Mouse (Mus musculus) embryonic facial prominence, embryonic 12.5 days (tissue): ENCODE results near the gene Ccdc57. TPM values are rescaled to one million over a fixed set of nuclear protein-coding genes. Genes with fewer than 3 reads are reported as not detected.
A peak's percentile ranks its signal among the peaks of the same experiment; 100 is the strongest.

Source experiments
- ATAC-seq: fragments of 200-750 bp; cut with Nextera tagmentation; 2 replicates; pipeline ENCODE4 v1.8.0; 2017; ENCODE audit not compliant: insufficient number of reproducible peaks, insufficient read depth, low FRiP score, low TSS enrichment
- H3K27ac ChIP-seq: fragments of 300-500 bp; sonication (generic); 2 replicates; pipeline ENCODE4 v1.5.1; 2016; ENCODE audit warnings: mild to moderate bottlenecking
- H3K27me3 ChIP-seq: fragments of 300-500 bp; sonication (generic); 2 replicates; pipeline ENCODE4 v1.6.1; 2016; ENCODE audit warnings: mild to moderate bottlenecking, moderate library complexity
- H3K36me3 ChIP-seq: fragments of 300-500 bp; sonication (generic); 2 replicates; pipeline ENCODE4 v1.6.1; 2016; ENCODE audit warnings: mild to moderate bottlenecking
- H3K4me1 ChIP-seq: fragments of 300-500 bp; sonication (generic); 2 replicates; pipeline ENCODE4 v1.6.1; 2016
- H3K4me2 ChIP-seq: fragments of 300-500 bp; sonication (generic); replicated peaks from 2 replicates; pipeline ENCODE4 v1.6.1; 2016; ENCODE audit warnings: mild to moderate bottlenecking, moderate library complexity
- H3K4me3 ChIP-seq: fragments of 300-500 bp; sonication (generic); 2 replicates; pipeline ENCODE4 v1.5.1; 2016; ENCODE audit warnings: mild to moderate bottlenecking
- H3K9ac ChIP-seq: fragments of 300-500 bp; sonication (generic); 2 replicates; pipeline ENCODE4 v1.6.1; 2016; ENCODE audit warnings: mild to moderate bottlenecking, moderate library complexity
- H3K9me3 ChIP-seq: fragments of 300-500 bp; sonication (generic); 2 replicates; pipeline ENCODE4 v1.6.1; 2016; ENCODE audit warnings: mild to moderate bottlenecking, moderate library complexity
- WGBS: fragments of 180-500 bp; shearing (Covaris S2); methylation state at CpG from one replicate; pipeline ENCODE4 v1.1.7; 2016; 5-methylcytosine and 5-hydroxymethylcytosine counted together
- polyA plus RNA-seq: library from polyadenylated mRNA; unstranded; fragments of >200 nt; fragmentation: Nextera tagmentation; extraction: Ambion mirVana; gene quantifications from 2 replicates; pipeline ENCODE4 v1.2.1, GENCODE M21; 2016

The Ccdc57 gene
- polyA plus RNA-seq, 1 experiment from 2014 or later = 7.5 TPM

GRCm38 (mm10) chr11:120950281-120951202 lies 17.9 kb upstream of the Ccdc57 start:
- peaks cover 18% of the 10 kb centered on the region for H3K4me1 ChIP-seq
- peak overlapping the region; percentile 58 for H3K4me2 ChIP-seq
- ATAC-seq = peak; percentile 69
- 2% methylated on average over 39 of the region's 39 CpGs for WGBS
- H3K4me3 ChIP-seq = peak overlapping the region; percentile 48
- no peaks in the 10 kb centered on the region for H3K9me3 ChIP-seq
- H3K27me3 ChIP-seq = peaks cover 24% of the 10 kb centered on the region
- H3K36me3 ChIP-seq = peaks cover 16% of the 10 kb centered on the region
- H3K9ac ChIP-seq = peak overlapping the region; percentile 64
- peak overlapping the region; percentile 72 for H3K27ac ChIP-seq

DNA sequence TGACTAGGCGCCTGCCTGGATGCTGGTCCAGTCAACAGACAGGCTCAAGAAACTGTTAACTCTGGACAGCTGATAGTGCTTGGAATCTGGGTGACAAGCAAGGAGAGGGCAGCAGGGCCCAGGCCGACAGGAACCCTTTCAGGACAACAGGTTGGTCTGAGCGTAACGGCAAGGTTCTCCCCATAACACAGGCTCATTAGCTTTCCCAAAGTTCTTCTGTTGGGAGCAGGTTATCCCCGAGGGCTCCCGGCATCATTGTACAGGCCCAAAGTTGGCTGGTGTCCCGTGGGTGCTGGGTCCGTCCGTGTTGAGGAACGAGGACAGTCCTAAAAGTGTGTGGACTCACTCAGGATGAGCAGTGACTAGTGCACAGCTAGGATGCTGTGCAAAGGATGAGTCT lies 17.2 kb upstream of the Ccdc57 start:
- no peaks in the 10 kb centered on the region for H3K9me3 ChIP-seq
- peaks cover 24% of the 10 kb centered on the region for H3K27me3 ChIP-seq
- peak overlapping the region; percentile 58 for H3K4me2 ChIP-seq
- H3K27ac ChIP-seq = no peak overlapping the region
- peaks cover 9% of the 10 kb centered on the region; the same call in 1 of the 2 replicates for H3K36me3 ChIP-seq
- peaks cover 18% of the 10 kb centered on the region for H3K4me1 ChIP-seq
- peak overlapping the region; percentile 48 for H3K4me3 ChIP-seq
- H3K9ac ChIP-seq = peak overlapping the region; percentile 64
- ATAC-seq = no peak
- 11% methylated on average over 10 of the region's 10 CpGs for WGBS

DNA sequence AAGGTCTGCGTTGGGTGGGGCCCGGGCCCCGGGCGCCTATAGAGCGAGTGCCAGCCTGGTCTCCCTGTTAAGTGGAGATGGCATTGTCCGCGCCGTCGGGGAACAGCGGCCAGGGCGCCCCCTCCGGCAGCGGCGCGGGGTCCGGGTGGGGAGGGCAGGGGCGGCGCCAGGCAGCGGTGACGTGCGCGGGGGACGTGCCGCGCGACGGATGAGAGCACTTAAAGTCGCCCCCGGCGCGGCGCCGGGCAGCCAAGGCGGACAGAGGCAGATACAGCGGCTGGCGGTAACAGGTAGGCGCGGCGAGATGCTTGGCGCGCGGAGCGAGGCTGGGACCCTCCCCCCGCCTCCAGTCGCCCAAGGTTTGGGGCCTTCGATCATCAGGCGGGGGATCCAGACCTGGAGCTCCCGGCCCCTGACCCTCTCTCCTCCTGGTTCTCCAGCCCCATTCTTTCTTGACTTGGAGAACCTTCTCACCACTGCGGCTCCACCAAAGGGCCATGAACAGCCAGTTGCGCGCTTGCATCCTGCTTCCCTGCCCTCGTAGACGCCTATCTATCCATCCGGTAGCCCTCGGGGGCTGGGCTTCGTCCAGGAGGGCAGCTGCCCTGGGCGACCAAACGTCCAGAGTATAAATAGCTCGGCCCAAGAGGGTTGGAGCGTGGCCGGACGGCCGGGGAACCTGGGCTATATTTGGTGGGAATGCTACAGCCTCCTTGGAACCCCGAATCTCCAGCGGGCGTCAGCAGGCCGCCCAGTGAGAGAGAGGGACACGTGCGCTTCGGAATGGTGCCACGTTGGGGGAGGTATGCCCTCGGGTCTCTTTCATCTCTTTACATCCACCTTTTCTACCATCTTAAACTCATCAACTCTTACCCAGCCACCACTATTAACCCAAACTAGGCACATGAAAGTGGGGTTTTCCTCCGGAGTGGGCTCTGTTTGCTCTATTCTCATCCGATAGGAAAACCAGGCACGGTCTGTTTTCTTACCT lies 16.5 kb upstream of the Ccdc57 start:
- H3K4me2 ChIP-seq = peak overlapping the region; percentile 58
- no peak for ATAC-seq
- H3K27me3 ChIP-seq = peaks cover 24% of the 10 kb centered on the region
- WGBS = 2% methylated on average over 69 of the region's 75 CpGs
- H3K9ac ChIP-seq = peak overlapping the region; percentile 64
- peak overlapping the region; percentile 25; the same call in 1 of the 2 replicates for H3K27ac ChIP-seq
- H3K4me1 ChIP-seq = peaks cover 18% of the 10 kb centered on the region
- H3K4me3 ChIP-seq = peak overlapping the region; percentile 48
- H3K9me3 ChIP-seq = no peaks in the 10 kb centered on the region
- H3K36me3 ChIP-seq = peaks cover 3% of the 10 kb centered on the region; the same call in 1 of the 2 replicates

DNA sequence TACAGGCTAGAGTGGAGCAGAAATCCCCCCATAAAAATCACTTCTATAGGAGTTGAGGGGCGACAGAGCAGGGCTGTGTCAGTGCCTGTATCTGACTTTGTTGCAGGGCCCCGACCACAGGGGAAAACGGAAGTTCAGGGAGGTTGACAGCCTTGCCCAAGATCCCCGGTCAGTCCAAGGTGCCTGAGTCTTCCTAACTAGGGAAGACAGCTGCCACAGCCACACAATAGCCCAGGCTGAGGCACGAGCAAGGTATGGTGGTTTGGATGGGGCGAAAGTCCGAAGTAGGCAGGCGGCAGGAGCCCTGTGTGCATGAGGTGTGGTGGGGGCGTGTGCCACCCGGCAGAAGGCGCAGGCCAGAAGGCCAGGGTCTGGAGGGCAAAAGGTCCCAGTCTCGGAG lies 15.7 kb upstream of the Ccdc57 start, which contains the start of gene Slc16a3:
Slc16a3 (plus strand) TSS at position 153 of the 400 bp plus-strand sequence.
- Histone ChIP-seq H3K4me3 (peak within 1 kb of the TSS; percentile 48), H3K9me3 (no peaks in the 10 kb centered on the region), H3K27ac (peak within 1 kb of the TSS; percentile 25; the same call in 1 of the 2 replicates), H3K9ac (peak within 1 kb of the TSS; percentile 64), H3K27me3 (peaks cover 24% of the 10 kb centered on the region), H3K4me1 (peaks cover 18% of the 10 kb centered on the region), H3K4me2 (peak within 1 kb of the TSS; percentile 58), H3K36me3 (no peaks in the 10 kb centered on the region)
- no peak for ATAC-seq
- WGBS = 34% methylated on average over 12 of the region's 12 CpGs

- no peak overlapping the region for H3K4me3 ChIP-seq
- H3K27ac ChIP-seq = no peak overlapping the region
- H3K4me1 ChIP-seq = peaks cover 7% of the 10 kb centered on the region
- no peaks in the 10 kb centered on the region for H3K36me3 ChIP-seq
- H3K27me3 ChIP-seq = peaks cover 24% of the 10 kb centered on the region
- no peak for ATAC-seq
- no peak overlapping the region for H3K4me2 ChIP-seq
- 94% methylated on average over 5 of the region's 5 CpGs for WGBS
- H3K9ac ChIP-seq = no peak overlapping the region
- no peaks in the 10 kb centered on the region for H3K9me3 ChIP-seq
Measured at GRCm38 (mm10) chr11:120945926-120946325, 13.3 kb upstream of the Ccdc57 start.

DNA sequence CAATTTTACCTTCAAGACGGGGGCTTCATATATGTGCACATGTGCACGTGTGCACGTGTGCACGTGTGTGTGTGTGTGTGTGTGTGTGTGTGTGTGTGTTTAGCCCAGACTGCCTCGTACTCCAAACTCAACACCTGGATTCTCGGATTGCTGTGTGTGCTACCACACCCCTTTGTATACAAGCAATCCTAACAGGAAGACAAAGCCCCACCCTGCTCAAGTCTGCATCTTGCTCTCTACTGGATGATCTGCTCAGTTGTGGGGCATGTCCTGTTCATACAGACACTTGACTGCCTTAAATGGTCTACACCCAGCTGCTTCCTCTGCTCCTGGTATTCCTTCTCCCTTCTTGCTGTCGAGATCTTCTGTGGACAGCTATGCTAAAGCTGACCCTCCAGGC lies 12.6 kb upstream of the Ccdc57 start:
- Histone ChIP-seq H3K4me3 (no peak overlapping the region), H3K4me2 (no peak overlapping the region), H3K9ac (no peak overlapping the region), H3K4me1 (peaks cover 4% of the 10 kb centered on the region), H3K36me3 (no peaks in the 10 kb centered on the region), H3K9me3 (no peaks in the 10 kb centered on the region), H3K27ac (no peak overlapping the region), H3K27me3 (peaks cover 21% of the 10 kb centered on the region)
- WGBS = 82% methylated on average over 7 of the region's 7 CpGs
- no peak for ATAC-seq

DNA sequence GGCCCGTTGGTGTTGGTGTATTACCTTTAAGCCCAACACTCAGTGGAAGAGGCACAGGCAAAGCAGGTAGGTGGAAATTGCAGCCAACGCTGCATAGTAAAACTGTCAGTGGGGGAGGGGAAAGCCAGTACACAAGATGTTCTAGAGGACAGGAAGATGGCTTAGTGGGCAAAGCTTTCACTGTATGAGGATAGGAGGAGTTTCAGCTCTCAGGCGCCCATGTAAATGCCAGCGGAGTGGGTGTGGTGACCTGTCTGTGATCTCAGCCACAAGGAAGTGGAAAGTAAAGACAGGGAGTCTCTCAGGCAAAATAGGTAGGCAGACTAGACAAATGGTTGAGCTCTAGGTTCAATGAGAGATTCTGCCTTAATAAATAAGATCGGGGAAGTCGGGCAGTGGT lies 8.3 kb upstream of the Ccdc57 start:
- no peaks in the 10 kb centered on the region for H3K4me1 ChIP-seq
- no peak overlapping the region for H3K27ac ChIP-seq
- no peaks in the 10 kb centered on the region for H3K36me3 ChIP-seq
- no peaks in the 10 kb centered on the region for H3K27me3 ChIP-seq
- no peak overlapping the region for H3K4me2 ChIP-seq
- no peak overlapping the region for H3K9ac ChIP-seq
- no peak for ATAC-seq
- H3K4me3 ChIP-seq = no peak overlapping the region
- 86% methylated on average over 6 of the region's 6 CpGs for WGBS
- no peaks in the 10 kb centered on the region for H3K9me3 ChIP-seq

DNA sequence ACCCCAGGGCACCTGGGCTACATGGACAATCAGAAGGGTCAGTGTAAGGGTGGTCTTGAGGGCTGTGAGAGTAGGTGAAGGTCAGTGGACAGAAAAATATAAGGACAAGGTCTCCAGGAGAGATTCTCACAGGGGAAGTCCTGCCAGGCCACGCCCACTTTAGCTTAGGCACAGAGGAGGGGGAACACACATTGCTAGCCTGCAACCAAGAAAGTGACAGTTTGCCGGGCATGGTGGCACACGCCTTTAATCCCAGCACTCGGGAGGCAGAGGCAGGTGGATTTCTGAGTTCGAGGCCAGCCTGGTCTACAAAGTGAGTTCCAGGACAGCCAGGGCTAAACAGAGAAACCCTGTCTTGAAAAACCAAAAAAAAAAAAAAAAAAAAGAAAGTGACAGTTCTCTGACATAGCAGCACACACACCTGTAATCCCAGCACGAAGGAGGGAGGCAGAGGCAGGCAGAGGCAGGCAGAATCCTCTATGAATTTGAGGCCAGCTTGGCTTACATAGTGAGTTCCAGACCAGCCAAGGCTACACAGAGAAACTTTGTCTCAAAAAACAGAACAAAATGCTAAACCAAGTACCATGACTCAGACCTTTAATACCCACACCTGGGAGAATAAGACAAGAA lies 7.2 kb upstream of the Ccdc57 start:
- H3K9me3 ChIP-seq = no peaks in the 10 kb centered on the region
- H3K4me2 ChIP-seq = no peak overlapping the region
- H3K36me3 ChIP-seq = no peaks in the 10 kb centered on the region
- no peak overlapping the region for H3K9ac ChIP-seq
- no peaks in the 10 kb centered on the region for H3K4me1 ChIP-seq
- H3K4me3 ChIP-seq = no peak overlapping the region
- WGBS = 58% methylated on average over 6 of the region's 6 CpGs
- no peak overlapping the region for H3K27ac ChIP-seq
- no peaks in the 10 kb centered on the region for H3K27me3 ChIP-seq
- ATAC-seq = no peak

- no peaks in the 10 kb centered on the region for H3K9me3 ChIP-seq
- H3K9ac ChIP-seq = no peak overlapping the region
- H3K4me2 ChIP-seq = no peak overlapping the region
- no peaks in the 10 kb centered on the region for H3K36me3 ChIP-seq
- ATAC-seq = no peak
- 48% methylated on average over 4 of the region's 4 CpGs for WGBS
- H3K4me3 ChIP-seq = no peak overlapping the region
- no peaks in the 10 kb centered on the region for H3K4me1 ChIP-seq
- no peak overlapping the region for H3K27ac ChIP-seq
- no peaks in the 10 kb centered on the region for H3K27me3 ChIP-seq
Measured at GRCm38 (mm10) chr11:120938795-120939194, 6.1 kb upstream of the Ccdc57 start.

GRCm38 (mm10) chr11:120937976-120938375 lies 5.3 kb upstream of the Ccdc57 start:
- Histone ChIP-seq H3K4me3 (no peak overlapping the region), H3K9me3 (no peaks in the 10 kb centered on the region), H3K27me3 (no peaks in the 10 kb centered on the region), H3K27ac (no peak overlapping the region), H3K9ac (0 out of 2 replicates have a peak overlapping the region, but pooled peaks have one; percentile 5), H3K4me2 (no peak overlapping the region), H3K4me1 (no peaks in the 10 kb centered on the region), H3K36me3 (no peaks in the 10 kb centered on the region)
- 96% methylated on average over 1 of the region's 1 CpGs for WGBS
- no peak for ATAC-seq

GRCm38 (mm10) chr11:120931479-120931878 lies 1.2 kb downstream of the Ccdc57 start:
- H3K27me3 ChIP-seq = no peaks in the 10 kb centered on the region
- no peak overlapping the region for H3K4me3 ChIP-seq
- no peak for ATAC-seq
- no peaks in the 10 kb centered on the region for H3K4me1 ChIP-seq
- H3K27ac ChIP-seq = no peak overlapping the region
- no peaks in the 10 kb centered on the region; the same call in 1 of the 2 replicates for H3K36me3 ChIP-seq
- WGBS = 85% methylated on average over 4 of the region's 4 CpGs
- no peak overlapping the region for H3K4me2 ChIP-seq
- no peak overlapping the region for H3K9ac ChIP-seq
- no peaks in the 10 kb centered on the region for H3K9me3 ChIP-seq
